Mouse (Mus musculus) megakaryocyte progenitor cell, adult 5-6 weeks (primary cell): ENCODE results near the gene Ssbp4. TPM values are rescaled to one million over a fixed set of nuclear protein-coding genes. Genes with fewer than 3 reads are reported as not detected.
"Not testable (repeated sequence)": the region's sequence is repeated elsewhere in the genome, so short reads cannot be mapped to it uniquely, and the experiment has no call there.

Experiments
- ATAC-seq: replicated peaks from 2 replicates; pipeline ENCODE4 v1.8.0; 2016; ENCODE audit warnings: mild to moderate bottlenecking, moderate TSS enrichment, inconsistent platforms; ENCODE audit not compliant: poor library complexity
- total RNA-seq, 2 experiments: library from RNA; stranded (forward) in 1 of 2; stranded (reverse) in 1 of 2; fragments of 157-497, 149-512 nt in 1 of 2; fragments of 200-1000 nt in 1 of 2; gene quantifications; 2 replicates each; pipeline versions ENCODE4 v1.2.3 to v1.2.4; 2015 to 2017

Ssbp4 gene
- total RNA-seq, 2 experiments from 2014 or later: 40.2 to 40.7 TPM

DNA sequence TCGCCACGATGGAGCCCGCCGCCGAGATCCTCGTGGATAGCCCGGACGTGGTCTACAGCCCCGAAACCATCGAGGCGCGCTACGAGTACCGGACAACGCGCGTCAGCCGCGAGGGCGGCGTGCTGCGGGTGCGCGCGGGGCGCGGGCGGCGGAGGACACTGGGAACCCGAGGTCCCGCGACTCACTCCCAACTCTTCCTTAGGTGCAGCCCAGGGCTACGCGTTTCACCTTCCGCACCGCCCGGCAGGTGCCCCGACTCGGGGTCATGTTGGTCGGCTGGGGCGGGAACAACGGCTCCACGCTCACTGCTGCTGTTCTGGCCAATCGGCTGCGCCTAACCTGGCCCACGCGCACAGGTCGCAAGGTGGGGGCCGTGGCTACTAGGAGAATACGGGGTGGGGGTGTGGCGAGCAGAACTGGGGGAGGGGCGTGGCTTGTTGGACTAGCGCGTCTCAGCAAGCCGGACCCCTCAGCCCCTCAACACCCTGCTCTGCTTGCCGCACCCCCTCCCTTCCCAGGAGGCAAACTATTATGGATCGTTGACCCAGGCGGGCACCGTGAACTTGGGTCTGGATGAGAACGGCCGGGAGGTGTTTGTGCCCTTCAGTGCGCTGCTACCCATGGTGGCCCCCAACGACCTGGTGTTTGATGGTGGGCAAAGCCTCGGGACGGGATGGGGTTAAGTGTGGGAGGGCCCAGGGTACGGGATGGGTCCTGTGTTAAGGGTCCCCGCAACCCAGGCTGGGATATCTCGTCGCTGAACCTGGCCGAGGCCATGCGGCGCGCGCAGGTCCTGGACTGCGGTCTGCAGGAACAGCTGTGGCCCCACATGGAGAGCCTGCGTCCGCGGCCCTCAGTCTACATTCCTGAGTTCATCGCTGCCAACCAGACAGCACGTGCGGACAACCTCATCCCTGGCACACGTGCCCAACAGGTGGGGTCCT lies 13.8 kb downstream of the Ssbp4 start:
- peak; percentile 9; the same call in 1 of the 2 replicates for ATAC-seq

GRCm38 (mm10) chr8:70593961-70594609 lies 14.6 kb downstream of the Ssbp4 start, which contains the start of gene Isyna1:
TSS of gene Isyna1 (plus strand) at chr8:70594373.
- ATAC-seq: peak; percentile 87

- ATAC-seq: no peak
These were observed 15.5 kb downstream of the Ssbp4 start for GRCm38 (mm10) chr8:70593173-70593572.

- no peak for ATAC-seq
These were observed 17.1 kb downstream of the Ssbp4 start for GRCm38 (mm10) chr8:70591569-70591968.

GRCm38 (mm10) chr8:70587955-70588354 lies 20.7 kb downstream of the Ssbp4 start:
- not testable (repeated sequence) for ATAC-seq

DNA sequence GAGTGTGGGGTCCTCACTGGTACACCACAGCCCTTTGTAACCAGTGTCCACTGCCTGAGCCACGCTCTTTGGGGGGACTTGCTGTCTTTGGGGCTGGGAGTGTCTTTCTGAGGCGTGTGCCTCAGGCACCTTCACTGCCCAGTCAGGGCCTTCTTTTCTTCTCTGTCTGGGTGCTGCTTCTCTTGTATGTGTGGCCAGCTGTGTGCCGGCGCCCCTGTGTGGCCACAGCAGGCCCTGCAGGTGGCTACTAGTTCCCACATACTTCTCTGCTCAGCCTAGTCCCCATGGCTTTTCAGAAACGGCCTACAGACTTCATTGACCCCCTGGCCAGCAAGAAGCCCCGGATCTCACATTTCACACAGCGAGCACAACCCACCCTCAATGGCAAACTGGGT lies 23.4 kb downstream of the Ssbp4 start:
- ATAC-seq: peak; percentile 99

DNA sequence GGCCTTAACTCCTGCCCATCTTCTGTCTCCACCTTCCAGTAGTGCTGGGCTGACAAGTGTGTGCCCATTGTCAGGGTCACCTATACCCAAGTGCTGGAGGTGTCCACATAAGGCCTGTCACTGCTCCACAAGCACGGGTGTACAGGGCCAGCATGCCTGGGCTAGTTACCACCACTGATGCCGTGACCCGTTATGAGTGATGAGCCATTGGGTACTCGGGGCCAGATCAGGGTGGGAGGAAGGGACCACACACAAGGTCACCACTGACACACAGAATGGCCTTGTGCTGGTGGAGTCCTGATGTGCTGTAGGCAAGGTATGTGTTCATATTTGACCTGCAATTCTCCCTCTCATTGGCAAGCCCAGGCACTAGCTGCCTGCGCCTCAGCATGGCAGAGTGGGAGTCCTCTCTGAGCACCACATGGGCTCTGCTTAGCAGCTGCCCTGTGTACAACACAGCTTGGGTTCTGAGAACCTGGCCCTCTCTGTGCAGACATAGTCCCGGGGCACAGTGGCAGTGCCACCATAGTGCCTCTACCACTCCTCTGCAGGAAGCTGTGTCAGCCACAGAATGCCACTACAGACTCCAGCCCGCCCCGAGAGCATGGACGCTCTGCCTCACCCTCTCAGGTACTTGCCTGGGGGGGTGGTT lies 23.9 kb downstream of the Ssbp4 start:
- ATAC-seq: peak; percentile 16; the same call in 1 of the 2 replicates

DNA sequence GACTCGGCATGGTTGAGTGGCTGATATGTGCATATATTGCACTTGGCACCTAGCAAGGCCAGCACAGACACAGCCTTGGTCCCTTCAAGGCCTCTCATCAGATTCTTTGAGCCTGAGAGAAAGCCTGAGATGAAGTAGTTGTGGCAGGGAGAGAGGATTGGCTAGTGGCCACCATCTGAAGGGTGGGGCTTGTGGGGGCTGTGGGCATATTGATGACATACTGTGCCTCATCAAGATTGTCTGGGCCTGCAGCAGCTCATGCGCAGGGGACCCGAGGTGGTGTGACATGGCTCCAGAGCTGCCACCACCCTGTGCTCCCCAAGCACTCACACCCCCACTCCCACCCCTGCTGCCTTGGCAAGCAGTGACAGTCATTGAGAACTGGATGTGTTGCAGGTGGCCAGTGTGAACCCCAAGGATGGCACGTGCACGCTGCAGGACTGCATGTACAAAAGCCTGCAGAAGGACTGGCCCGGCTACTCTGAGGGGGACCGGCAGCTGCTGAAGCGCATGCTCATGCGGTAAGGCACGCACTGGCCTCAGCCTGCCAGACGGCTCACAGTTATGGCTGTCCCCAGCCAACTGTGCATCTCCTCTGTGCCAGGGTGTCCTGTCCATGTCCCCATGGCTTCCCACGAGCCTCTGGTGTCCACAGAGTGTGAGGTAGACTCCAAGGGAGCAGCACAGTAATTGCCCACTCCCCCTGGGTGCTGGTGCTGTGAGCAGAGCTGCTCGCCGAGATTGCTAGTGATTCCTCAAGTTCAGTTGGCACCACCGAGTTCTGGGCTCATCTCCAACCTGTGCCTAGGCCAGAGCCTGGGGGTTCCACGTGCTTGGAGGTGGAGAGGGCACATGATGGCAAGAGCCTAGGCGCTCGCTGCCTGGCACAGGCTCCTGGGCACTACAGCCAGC lies 24.9 kb downstream of the Ssbp4 start:
- no peak for ATAC-seq

DNA sequence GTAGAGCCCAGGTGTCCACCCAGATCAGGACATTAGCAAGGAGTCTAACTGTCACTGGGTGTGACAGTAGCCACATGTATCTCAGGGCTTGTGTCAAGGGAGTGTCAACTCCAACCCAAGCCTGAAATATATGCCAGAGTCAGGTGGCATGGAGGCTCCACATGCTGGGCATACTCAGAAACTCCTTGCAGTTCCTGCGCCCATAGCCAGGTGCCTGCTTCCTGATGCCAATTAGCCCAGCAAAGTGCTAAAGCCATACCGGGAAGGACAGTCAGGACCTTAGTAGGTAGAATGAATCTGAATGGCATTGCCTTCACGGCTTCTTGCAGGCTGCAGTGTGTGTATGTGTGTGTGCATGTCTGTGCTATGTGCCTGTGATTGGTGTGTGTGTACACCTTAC lies 31.5 kb downstream of the Ssbp4 start:
- ATAC-seq: no peak

DNA sequence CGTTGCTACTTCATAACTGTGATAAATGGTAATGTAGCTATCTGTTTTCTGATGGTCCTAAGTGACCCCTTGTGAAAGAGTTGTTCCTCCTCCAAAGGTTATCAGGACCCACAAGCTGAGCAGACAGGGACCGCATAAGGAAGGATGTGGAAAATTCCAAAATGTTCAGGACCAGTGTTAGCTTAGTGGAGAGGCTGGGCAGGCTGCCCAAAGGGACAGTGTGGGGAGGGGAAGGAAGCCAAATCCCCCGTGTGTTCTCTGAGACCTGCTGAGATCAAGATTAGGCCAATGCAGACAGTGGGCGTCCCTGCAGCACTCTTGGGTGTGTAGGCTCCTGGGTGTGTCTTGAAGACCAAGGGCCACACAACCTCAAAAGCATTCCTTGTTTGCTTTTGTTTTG lies 33.8 kb downstream of the Ssbp4 start:
- ATAC-seq: peak; percentile 67

GRCm38 (mm10) chr8:70574302-70574701 lies 34.4 kb downstream of the Ssbp4 start:
- no peak for ATAC-seq

DNA sequence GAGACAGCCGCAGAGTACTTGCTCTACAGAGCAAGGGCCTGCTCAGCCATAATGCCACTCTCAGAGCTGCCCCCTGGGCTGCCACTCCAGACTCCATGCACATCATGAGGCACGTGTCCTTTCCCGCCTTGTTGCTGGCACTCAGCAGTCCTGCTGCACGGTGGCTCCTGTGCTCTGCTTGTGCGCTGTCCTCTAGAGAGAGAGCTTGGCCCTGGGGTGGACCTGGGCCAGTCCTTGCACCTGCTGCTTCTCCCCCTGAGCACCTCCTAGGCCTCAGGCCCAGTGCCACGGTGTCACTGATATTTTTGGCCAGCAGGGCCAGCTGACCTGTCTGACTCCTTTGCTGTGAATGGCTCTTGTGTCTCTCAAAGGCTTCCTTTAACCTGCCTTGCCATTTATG lies 37.7 kb downstream of the Ssbp4 start:
- no peak for ATAC-seq

- no peak for ATAC-seq
These were observed 38.3 kb downstream of the Ssbp4 start for GRCm38 (mm10) chr8:70570360-70570759.

- peak; percentile 69 for ATAC-seq
These were observed 43.1 kb downstream of the Ssbp4 start for GRCm38 (mm10) chr8:70565561-70565960.

DNA sequence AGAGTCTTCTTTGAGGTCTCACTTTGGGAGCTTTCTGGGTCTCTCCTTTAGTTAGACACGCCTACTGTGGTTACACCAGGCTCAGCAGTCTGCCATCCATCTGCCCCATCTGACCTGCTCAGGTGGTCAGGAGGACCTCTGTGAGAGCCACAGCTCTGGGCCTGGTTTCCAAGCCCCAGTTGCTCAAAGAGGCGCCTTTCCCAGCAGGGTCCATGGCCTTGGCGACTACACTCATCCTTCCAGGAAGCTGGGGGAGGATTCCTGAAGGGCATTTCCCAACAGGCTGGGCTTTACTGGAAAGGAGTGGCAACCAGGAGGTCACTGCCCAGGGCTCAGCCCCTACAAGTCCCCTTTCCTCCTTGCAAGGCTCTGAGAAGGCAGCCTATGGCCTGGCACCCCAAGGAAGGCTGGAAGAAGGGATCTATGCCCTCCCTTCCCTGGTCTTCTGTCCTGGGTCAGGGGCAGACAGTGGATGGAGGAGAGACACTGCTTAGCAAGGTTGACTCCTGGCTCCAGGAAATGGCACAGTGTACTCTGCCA lies 43.9 kb downstream of the Ssbp4 start:
- ATAC-seq: no peak

DNA sequence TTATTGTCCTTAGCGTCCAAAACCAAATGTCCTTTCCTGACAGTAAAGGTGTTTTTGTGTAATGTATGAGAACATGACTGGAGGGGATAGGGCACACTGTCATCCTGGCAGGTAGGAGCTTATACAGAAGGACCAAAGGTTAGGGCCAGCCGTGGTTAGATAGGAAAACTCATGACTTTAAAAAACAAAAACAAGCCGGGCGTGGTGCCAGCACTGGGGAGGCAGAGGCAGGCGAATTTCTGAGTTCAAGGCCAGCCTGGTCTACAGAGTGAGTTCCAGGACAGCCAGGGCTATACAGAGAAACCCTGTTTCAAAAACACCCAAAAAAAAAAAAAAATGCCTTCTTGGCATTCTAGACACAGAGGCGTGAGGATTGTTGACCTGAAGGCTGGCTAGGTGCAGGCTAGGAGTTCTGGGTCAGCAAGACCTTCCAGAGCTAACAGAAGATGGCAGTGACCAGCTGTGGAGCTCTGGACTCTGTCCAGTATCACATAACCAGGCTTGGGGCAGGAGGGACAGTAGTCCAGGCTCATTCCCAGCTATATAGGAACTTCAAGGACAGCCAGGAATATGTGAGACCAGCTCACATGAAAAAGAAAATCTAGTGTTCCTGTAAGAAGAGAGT lies 44.8 kb downstream of the Ssbp4 start:
- no peak for ATAC-seq

DNA sequence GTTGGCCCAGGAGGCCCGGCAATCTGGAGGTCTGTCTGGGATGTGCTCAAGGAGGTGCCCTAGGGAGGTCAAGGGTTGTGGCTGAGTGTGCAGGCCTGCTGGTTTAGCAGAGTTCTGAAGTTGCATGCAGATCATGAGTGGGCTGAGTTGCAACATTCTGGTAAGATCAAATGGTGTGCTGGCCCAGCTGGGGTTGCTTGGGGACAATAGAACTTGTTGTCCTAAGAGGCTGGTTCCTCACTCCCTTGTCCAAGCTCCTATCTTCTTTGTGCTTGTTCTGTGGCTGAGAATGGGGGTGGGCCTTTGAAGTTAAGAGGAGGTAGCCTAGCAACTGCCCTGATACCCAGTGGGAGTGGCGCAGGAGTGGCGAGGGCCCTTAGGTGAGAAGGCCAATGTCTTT lies 45.9 kb downstream of the Ssbp4 start:
- no peak for ATAC-seq

GRCm38 (mm10) chr8:70561809-70562535 lies 46.7 kb downstream of the Ssbp4 start:
- peak; percentile 10 for ATAC-seq

DNA sequence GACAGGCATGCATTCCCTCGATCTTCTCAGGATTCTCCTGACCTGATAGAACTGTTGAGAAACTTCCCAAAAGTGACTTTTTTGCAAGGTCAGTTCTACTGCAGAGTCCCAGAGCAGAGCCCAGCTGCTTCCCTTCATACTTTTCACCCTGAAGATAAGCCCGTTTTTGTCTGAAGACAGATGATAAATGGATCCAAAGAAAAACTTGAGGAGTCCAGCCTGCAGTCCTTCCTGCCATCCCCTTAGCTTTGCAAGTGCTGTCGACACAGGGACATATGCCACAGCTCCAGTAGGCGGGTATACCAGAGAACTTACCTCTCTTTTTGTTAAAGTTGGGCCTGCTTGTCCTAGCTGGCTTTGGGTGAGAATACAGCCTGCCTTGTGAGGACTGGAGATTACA lies 47.3 kb downstream of the Ssbp4 start:
- ATAC-seq: no peak
